Mouse (Mus musculus): Measurements from ENCODE around the gene Armc9.

Armc9 gene

GRCm38 (mm10) chr1:86154133-86154823, at the start of gene Armc9:
TSS of gene Armc9 (plus strand) at chr1:86154780.
- DNase-seq (ENCODE audit: low spot score in 2 of 2) = peak; percentile 93 to 96

- DNase-seq (ENCODE audit: low spot score in 2 of 2) = no peak
Observed at GRCm38 (mm10) chr1:86105054-86105453, 49.5 kb upstream of the Armc9 start.

DNA sequence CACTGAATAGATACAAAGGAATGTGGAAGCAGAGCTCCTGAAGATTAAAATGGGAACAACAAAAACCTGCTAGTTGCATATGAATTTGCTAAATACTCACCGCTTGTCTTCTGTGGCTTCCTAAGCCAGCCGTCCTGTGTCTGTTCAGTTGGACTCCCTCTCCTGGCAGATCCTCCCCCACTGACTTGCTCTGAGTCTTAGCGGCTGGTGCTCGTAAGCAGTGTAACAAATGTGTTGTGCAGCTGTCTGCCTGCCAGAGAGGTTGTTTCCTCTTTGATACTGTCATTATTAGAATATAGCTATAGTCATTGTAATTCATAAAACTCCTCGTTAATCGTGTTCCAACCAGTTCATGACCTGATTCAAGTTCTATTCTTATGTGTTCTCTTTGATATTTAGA, 42.8 kb upstream of the Armc9 start, which contains the start of gene Htr2b:
Htr2b (minus strand) TSS at position 192 of the 400 bp plus-strand sequence.
- peak in 1 of 2 experiments; percentile 15 for DNase-seq (ENCODE audit: low spot score in 2 of 2)

- no peak for DNase-seq (ENCODE audit: low spot score in 2 of 2)
Observed at GRCm38 (mm10) chr1:86114141-86114540, 40.4 kb upstream of the Armc9 start.

DNA sequence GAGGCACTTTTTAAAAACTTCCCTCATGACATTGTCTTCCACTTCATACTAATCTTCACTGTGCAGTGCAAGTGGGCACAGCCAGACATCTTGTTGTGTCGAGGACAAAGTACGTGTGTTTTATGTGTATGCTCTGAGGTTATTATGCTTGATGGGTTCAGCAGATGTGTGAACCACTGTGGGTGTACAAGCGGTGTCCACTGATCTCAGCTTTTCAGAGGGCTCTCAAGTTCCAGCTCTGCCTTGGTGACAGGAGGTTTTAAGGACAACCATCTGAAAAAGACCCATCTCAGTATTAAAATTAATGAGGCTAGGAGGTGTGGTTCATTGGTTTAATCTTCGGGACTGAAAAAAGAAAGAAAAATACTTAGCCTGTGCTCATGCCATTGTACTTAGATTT, 35.0 kb upstream of the Armc9 start:
- no peak for DNase-seq (ENCODE audit: low spot score in 2 of 2)

GRCm38 (mm10) chr1:86126036-86126435, 28.5 kb upstream of the Armc9 start:
- no peak for DNase-seq (ENCODE audit: low spot score in 2 of 2)

DNA sequence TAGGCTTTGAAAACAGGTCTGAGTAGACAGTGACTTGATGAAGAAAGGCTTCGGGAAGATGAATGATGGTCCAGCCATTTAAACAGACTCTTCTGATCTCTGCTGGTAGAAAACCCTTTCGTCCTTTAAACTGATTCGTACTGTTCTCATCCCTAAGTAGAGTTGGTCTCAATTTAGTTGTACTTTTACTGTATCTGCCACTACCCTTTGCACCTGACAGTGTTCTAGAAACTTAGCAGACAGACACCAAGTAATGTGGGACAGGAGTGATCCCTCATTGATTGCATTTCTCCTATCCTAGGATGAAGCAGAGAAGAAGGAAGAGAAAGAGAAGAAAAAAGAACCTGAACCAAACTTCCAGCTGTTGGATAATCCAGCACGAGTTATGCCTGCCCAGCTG, 21.2 kb upstream of the Armc9 start, which contains the start of gene Gm21972:
Gm21972 (plus strand) TSS at position 301 of the 400 bp plus-strand sequence.
- no peak for DNase-seq (ENCODE audit: low spot score in 2 of 2)

GRCm38 (mm10) chr1:86135315-86135714, 19.3 kb upstream of the Armc9 start:
- DNase-seq (ENCODE audit: low spot score in 2 of 2) = no peak

DNA sequence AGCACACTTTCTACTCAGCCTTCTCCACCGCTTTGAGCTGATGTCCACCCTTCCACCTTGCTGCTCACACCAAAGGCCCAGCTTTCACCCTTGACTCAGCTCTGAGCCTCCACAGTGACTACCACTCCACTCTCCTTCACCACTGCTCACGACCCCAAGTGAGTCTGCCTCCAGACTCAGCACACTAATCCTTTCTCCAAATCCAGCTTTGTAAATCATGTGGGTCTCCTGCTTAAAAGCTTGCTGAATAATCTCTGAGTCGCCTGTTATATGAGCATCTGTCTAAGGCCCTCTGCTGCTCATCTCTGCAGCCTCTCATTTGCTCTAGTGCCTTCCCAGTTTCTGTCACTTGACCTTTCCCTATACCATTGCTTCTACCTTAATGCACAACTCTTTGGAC, 13.5 kb upstream of the Armc9 start:
- DNase-seq (ENCODE audit: low spot score in 2 of 2) = no peak

DNA sequence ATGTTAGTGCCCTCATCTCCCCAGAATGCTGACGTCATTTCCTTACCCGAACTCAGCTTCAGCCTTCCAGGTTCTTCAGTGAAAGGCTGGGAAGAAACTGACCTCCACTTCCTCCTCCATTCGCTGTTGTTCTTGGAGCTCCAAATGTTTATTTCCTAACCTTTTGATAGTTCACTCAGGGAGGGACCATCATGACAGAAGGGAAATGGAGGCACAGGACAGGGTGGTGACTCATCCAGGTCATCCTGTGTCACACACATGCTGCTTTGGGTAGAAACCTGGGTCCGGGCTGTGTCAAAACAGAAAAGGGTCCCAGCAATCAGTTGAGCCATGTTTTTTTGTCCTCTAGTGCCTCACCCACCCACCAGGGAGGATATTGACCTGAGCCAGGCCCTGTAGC, 11.4 kb upstream of the Armc9 start:
- no peak for DNase-seq (ENCODE audit: low spot score in 2 of 2)

DNA sequence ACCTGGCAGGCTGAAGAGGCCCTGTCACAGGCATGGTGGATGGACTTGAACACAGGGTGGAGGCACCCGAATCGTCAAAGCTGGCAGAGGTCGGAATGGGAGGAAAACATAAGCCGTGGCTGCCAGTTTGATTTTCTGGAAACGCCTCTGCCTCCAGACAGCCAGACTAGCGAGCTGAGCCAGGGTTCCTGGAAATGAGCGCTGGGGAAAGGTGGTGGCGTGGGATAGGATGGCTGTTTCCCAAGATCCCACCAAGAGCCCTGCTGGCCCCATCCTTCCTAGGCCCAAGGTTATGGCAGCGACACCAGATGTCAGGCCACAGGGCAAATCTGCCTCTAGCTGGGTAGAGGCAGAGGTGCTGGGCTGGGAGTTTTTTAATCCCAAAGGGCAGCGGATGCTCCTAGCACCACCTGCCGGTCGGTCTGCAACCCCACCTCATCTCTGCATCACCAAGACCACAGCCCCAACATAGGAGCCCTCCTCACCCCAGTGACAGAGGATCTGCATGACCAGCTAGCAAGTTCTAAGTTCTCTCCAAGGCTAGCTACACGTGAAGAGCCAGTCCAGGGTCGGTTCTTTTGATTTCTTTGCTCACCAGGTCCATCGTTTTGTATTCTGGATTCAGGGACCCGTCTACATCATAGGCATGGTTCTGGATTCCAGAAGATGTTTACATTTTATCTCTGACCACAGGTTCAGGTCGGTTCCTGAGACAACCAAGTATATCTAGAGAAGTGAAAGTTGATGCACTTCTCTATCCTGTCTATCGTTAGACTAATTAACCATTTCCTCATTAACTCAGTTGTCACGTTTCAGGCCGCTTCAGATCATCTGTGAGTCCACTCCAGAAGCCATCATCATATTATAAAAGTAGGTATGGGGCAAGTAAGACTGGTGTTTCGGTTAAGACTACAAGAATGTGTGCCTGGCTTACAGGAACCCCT, 10.3 kb upstream of the Armc9 start:
- DNase-seq (ENCODE audit: low spot score in 2 of 2) = no peak

- no peak for DNase-seq (ENCODE audit: low spot score in 2 of 2)
Observed at GRCm38 (mm10) chr1:86146293-86146692, 8.3 kb upstream of the Armc9 start.

- no peak for DNase-seq (ENCODE audit: low spot score in 2 of 2)
Observed at GRCm38 (mm10) chr1:86147557-86147956, 7.0 kb upstream of the Armc9 start.

DNA sequence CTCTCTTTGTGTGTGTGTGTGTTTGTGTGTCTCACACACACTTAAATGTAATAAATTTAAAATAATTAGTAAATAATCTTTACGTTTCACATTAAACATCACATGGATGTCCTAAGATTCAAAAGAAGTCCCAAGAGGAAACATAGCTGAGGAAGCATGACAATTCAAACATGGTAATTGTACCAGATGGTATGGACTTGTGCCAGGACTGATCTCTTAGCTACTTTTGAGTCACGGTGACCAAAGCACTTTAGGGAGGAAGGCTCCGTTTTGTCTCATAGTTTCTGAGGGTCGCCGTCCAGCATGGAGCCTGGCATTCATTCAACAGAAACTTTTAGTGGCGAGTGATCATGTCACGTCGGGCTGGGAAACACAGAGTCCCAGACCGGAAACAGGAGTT, 6.4 kb upstream of the Armc9 start:
- no peak for DNase-seq (ENCODE audit: low spot score in 2 of 2)

DNA sequence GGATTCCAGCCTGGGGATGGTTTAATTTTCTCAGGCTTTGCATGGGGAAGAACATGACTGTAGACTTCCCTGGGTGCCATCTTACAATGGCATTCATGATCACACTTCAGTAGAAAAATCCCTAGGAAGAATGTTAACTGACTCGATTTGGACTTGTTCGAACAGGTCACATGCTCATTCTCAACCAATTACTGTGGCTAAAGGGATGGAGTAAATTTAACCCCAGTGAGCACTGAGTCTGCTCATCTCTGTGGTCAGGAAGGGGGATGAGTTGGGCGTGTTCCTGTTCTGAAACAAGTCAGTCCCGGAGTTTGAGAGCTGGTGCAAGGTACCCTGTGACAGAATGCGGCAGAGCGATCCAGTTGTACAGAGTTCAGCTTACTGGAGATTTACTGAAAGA, 3.7 kb upstream of the Armc9 start:
- no peak for DNase-seq (ENCODE audit: low spot score in 2 of 2)

DNA sequence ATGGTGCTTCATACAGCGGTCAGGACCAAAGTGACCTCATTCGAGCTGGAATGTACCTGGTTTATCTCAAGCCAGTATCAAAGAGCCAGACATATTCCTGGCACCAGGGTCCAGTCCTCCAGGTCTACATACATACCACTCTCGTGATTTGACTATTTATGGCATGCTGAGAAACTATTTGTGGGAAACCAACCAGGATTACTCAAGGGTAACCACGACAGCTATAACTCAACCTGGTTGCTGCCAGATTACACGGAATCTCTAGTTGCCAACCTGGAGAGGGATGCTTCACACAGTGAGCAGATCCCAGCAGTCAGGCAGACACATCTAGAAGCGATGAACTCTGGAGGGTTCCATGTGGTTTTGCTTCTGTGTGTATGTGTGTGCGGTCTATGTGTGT, 3.2 kb upstream of the Armc9 start:
- no peak for DNase-seq (ENCODE audit: low spot score in 2 of 2)

DNA sequence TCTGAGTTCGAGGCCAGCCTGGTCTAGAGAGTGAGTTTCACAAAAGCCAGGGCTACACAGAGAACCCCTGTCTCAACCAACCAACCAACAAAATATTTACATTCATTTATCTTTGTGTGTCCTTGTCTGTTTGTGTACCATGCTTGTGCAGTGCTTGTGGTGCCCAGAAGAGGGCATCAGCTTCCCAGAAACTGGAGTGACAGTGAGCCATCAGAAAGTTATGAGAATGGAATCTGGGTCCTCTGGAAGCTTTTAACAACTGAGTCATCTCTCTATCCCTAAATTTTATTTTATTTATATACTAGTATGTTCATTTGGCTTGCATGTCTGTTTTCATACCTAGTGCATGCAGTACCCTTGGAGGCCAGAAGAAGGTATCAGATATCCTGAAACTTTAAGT, 2.0 kb upstream of the Armc9 start:
- no peak for DNase-seq (ENCODE audit: low spot score in 2 of 2)

DNA sequence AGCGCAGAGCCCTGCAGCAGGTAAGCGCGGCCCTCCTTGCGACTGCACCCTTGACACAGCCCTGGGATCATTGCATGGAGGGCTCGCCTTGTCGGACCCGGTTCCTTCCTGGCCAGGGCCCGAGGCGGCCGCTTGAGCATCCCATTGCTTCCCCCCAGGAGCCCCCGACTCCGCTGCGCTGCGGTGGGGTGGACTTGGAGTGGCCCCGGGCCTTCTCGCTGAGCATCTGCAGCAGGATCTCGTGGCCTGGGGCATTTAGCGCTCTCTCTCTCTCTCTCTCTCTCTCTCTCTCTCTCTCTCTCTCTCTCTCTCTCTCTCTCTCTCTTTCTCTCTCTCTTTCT, 214 bp downstream of the Armc9 start:
- no peak for DNase-seq (ENCODE audit: low spot score in 2 of 2)

- no peak for DNase-seq (ENCODE audit: low spot score in 2 of 2)
Observed at GRCm38 (mm10) chr1:86156075-86156474, 1.5 kb downstream of the Armc9 start.

DNA sequence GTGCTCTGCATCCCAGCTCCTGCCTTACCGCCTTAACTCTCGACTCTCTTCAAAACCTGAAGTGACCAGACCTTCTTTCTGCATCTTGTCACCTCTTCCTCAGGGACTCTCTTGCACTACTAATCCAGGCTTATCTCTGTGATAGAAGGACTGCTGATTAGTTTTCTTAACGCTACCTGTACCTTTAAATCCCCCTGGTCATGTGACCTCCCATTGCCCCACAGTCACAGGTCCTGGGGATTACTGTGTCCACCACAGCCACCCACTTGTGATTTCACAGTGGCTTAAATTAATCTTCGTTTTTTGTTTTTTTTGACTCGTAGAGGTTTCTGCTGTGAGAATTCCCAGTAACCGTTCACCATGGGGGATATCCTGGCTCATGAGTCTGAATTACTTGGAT, 2.0 kb downstream of the Armc9 start:
- DNase-seq (ENCODE audit: low spot score in 2 of 2) = no peak

DNA sequence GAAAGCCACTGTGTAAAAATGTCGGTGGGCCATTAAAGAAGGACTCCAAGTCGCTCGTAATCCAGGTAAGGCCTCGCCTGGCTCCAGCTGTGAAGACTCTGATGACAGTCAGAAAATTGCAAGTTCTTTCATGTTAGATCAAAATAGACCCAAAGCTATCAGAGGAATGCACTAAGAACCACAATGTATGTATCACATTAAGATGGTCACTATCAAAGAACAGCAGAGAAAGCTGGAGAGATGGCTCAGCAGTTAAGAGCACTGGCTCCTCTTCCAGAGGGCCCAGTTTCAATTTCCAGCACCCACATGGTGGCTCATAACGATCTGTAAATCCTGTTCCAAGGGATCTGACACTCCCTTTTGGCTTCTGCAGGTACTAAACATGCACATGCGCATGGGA, 5.5 kb downstream of the Armc9 start:
- no peak for DNase-seq (ENCODE audit: low spot score in 2 of 2)

GRCm38 (mm10) chr1:86160479-86160878, 5.9 kb downstream of the Armc9 start:
- DNase-seq (ENCODE audit: low spot score in 2 of 2) = no peak

DNA sequence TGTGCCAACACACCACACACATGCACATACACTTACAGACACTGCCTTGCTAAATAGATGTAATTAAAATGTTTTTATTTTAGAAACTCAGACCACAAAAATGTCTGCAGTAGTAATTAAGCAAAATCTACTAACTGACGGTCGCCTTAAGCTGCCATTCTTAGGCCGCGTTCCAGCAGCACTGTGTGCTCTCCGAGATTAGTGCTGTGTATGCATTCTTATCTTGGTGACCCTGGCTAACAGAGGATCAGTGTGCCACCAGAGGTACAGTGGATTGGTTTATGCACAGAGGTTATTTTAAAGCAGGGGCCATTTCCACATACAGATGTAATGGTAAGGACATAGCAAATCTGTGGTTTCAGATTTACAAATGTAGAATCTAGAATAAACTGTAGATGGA, 6.5 kb downstream of the Armc9 start:
- no peak for DNase-seq (ENCODE audit: low spot score in 2 of 2)
